Mouse (Mus musculus): ENCODE results near the gene Ano10. TPM values are rescaled to one million over a fixed set of nuclear protein-coding genes. Genes with fewer than 3 reads are reported as not detected.
A peak's percentile ranks its signal among the peaks of the same experiment; 100 is the strongest.

The Ano10 gene
- total and polyA plus RNA-seq, 3 experiments: 3.2 to 26.8 (median 8.3) TPM

DNA sequence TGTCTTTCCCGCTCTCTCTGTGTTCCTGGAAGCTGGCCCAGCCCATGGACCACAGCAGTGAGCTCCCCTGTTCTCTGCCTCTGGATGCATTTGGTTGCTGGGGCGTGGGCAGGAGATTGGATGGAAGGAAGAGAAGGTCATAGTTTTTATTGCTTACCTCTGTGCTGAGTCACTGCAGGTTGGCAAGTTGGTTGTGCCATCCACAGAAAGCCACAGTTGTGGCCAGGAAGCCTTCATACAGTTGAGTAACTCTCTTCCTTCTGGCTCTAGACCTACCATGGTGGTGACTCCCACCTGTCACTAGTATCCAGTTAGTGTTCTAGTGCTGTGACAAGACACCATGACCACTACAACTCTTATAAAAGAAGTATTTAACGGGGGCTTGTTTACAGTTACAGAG lies 11.1 kb upstream of the Ano10 start:
- Histone ChIP-seq H3K9me3 (replicated peaks) (no peaks in the 10 kb centered on the region), H3K27me3 (ENCODE audit: insufficient read depth, low read length) (no peaks in the 10 kb centered on the region), H3K36me3 (replicated peaks) (no peaks in the 10 kb centered on the region), H3K4me1 (ENCODE audit: insufficient read depth, low read depth, low read length) (peaks cover 29% of the 10 kb centered on the region), H3K4me3 (ENCODE audit: low read depth, low read length) (no peak overlapping the region)
- ATAC-seq (ENCODE audit: extremely low read depth, insufficient number of reproducible peaks, low FRiP score, poor library complexity, severe bottlenecking) (no peak), DNase-seq (ENCODE audit: low spot score) (no peak)
- TF ChIP-seq POLR2AphosphoS5 (IDR thresholded peaks at IDR 0.05; ENCODE audit: insufficient replicate concordance, low read depth, low read length) (no peak), CTCF (IDR thresholded peaks at IDR 0.05; ENCODE audit: low read depth, low read length) (no peak), GATA1 (IDR thresholded peaks at IDR 0.05; ENCODE audit: borderline replicate concordance, low read length) (no peak), GATA2 (IDR thresholded peaks at IDR 0.05; ENCODE audit: borderline replicate concordance, low read depth, low read length) (no peak), TAL1 (conservative IDR thresholded peaks at IDR 0.05; ENCODE audit: low read depth, low read length) (no peak)

DNA sequence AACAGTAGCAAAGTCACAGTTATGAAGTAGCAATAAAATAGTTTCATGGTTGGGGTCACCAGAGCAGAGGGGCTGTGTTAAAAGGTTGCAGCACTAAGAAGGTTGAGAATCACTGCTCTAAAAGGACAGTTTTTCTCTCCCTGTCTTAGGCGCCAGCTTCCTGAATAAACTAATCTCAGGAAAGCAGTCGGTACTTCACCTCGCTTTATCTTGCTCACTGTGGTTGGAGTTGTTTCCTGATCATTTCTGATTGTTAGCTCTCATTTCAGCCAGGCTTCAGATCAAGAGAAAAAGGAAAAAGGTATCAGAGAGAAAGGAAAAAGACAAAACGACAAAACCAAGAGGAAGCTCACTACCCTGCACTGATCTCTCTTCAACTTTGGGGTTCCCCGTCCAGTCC lies 1.9 kb upstream of the Ano10 start:
- no peak for ATAC-seq (ENCODE audit: extremely low read depth, insufficient number of reproducible peaks, low FRiP score, poor library complexity, severe bottlenecking)
- Histone ChIP-seq H3K4me3 (ENCODE audit: low read depth, low read length) (no peak overlapping the region), H3K9me3 (replicated peaks) (no peaks in the 10 kb centered on the region), H3K4me1 (ENCODE audit: insufficient read depth, low read depth, low read length) (peaks cover 32% of the 10 kb centered on the region), H3K36me3 (replicated peaks) (no peaks in the 10 kb centered on the region), H3K27me3 (ENCODE audit: insufficient read depth, low read length) (no peaks in the 10 kb centered on the region; the same call in 1 of the 2 replicates)
- TF ChIP-seq POLR2AphosphoS5 (IDR thresholded peaks at IDR 0.05; ENCODE audit: insufficient replicate concordance, low read depth, low read length) (no peak), TAL1 (conservative IDR thresholded peaks at IDR 0.05; ENCODE audit: low read depth, low read length) (no peak), GATA2 (IDR thresholded peaks at IDR 0.05; ENCODE audit: borderline replicate concordance, low read depth, low read length) (no peak), CTCF (IDR thresholded peaks at IDR 0.05; ENCODE audit: low read depth, low read length) (no peak), GATA1 (IDR thresholded peaks at IDR 0.05; ENCODE audit: borderline replicate concordance, low read length) (no peak)
- DNase-seq (ENCODE audit: low spot score): no peak

DNA sequence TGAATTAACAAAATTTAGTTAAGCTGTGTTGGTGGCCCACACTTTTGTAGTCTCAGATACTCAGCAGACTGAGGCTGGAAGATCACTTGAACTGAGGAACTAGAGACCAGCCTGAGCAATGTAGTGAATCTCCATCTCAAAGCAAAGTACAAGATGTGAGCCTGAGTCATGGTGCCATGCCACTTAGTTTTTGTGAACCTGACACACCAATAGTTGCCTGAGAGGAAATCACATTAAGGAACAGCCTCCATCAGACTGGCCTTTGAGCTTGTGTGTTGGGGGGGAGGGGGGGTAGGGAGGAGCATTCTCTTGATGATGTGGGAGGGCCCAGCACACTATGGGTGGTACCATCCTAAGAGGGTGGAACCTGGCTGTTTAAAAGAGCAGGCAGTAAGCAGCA lies 1.2 kb upstream of the Ano10 start:
- TF ChIP-seq GATA1 (IDR thresholded peaks at IDR 0.05; ENCODE audit: borderline replicate concordance, low read length): no peak
- TF ChIP-seq GATA2 (IDR thresholded peaks at IDR 0.05; ENCODE audit: borderline replicate concordance, low read depth, low read length): no peak
- TF ChIP-seq CTCF (IDR thresholded peaks at IDR 0.05; ENCODE audit: low read depth, low read length): no peak
- TF ChIP-seq POLR2AphosphoS5 (IDR thresholded peaks at IDR 0.05; ENCODE audit: insufficient replicate concordance, low read depth, low read length): no peak
- no peak for TF ChIP-seq TAL1 (conservative IDR thresholded peaks at IDR 0.05; ENCODE audit: low read depth, low read length)
- H3K4me3 ChIP-seq (ENCODE audit: low read depth, low read length): no peak overlapping the region
- H3K36me3 ChIP-seq (replicated peaks): no peaks in the 10 kb centered on the region
- no peaks in the 10 kb centered on the region for H3K9me3 ChIP-seq (replicated peaks)
- no peak for ATAC-seq (ENCODE audit: extremely low read depth, insufficient number of reproducible peaks, low FRiP score, poor library complexity, severe bottlenecking)
- H3K4me1 ChIP-seq (ENCODE audit: insufficient read depth, low read depth, low read length): peaks cover 32% of the 10 kb centered on the region
- H3K27me3 ChIP-seq (ENCODE audit: insufficient read depth, low read length): no peaks in the 10 kb centered on the region; the same call in 1 of the 2 replicates
- no peak for DNase-seq (ENCODE audit: low spot score)

DNA sequence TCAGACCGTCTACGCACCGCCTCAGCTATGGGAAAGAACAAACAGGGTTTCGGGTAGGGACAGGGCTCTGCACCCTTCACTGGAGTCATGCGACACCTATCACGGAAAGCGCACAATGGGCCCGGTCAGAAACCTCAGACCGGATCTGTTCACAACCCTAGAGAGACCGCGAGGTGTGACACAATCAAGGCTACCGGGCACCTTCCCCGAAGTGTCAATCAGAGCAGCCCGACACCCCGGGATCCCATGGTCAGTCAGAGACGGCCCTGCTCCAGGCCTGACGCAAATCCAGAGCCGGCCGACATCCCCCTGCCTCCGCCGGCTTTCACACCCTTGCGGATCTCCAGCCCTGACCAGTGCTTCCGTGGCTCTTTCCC lies 370 bp downstream of the Ano10 start:
- Histone ChIP-seq H3K4me1 (ENCODE audit: insufficient read depth, low read depth, low read length) (peaks cover 36% of the 10 kb centered on the region), H3K36me3 (replicated peaks) (no peaks in the 10 kb centered on the region), H3K4me3 (ENCODE audit: low read depth, low read length) (peak overlapping the region; percentile 81), H3K9me3 (replicated peaks) (no peaks in the 10 kb centered on the region), H3K27me3 (ENCODE audit: insufficient read depth, low read length) (no peaks in the 10 kb centered on the region; the same call in 1 of the 2 replicates)
- TF ChIP-seq GATA1 (IDR thresholded peaks at IDR 0.05; ENCODE audit: borderline replicate concordance, low read length) (no peak), TAL1 (conservative IDR thresholded peaks at IDR 0.05; ENCODE audit: low read depth, low read length) (no peak), CTCF (IDR thresholded peaks at IDR 0.05; ENCODE audit: low read depth, low read length) (no peak), POLR2AphosphoS5 (IDR thresholded peaks at IDR 0.05; ENCODE audit: insufficient replicate concordance, low read depth, low read length) (no peak), GATA2 (IDR thresholded peaks at IDR 0.05; ENCODE audit: borderline replicate concordance, low read depth, low read length) (no peak)
- DNase-seq (ENCODE audit: low spot score) (no peak), ATAC-seq (ENCODE audit: extremely low read depth, insufficient number of reproducible peaks, low FRiP score, poor library complexity, severe bottlenecking) (no peak)

DNA sequence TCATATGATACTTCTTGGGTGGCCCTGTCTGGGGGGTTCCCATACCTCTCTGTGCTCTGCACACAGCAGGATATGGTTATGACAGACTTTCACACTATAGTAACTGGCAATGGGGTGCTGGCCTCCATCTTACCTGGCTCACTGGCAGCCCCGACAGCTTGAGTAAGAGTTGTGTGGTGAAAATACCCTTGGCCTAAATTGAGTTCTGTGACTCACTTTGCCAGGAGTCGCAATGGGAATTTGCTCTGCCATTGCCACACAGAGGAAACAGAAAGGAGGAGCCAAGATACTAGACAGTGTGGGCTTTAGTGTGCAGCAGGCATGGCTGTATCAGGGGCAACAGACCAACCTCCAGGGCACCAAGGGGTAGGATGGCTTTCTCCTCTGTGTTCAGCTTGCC lies 4.0 kb downstream of the Ano10 start:
- Histone ChIP-seq H3K4me1 (ENCODE audit: insufficient read depth, low read depth, low read length) (peaks cover 33% of the 10 kb centered on the region), H3K27me3 (ENCODE audit: insufficient read depth, low read length) (no peaks in the 10 kb centered on the region; the same call in 1 of the 2 replicates), H3K4me3 (ENCODE audit: low read depth, low read length) (no peak overlapping the region), H3K9me3 (replicated peaks) (no peaks in the 10 kb centered on the region), H3K36me3 (replicated peaks) (peaks cover 2% of the 10 kb centered on the region)
- no peak for TF ChIP-seq TAL1 (conservative IDR thresholded peaks at IDR 0.05; ENCODE audit: low read depth, low read length)
- TF ChIP-seq POLR2AphosphoS5 (IDR thresholded peaks at IDR 0.05; ENCODE audit: insufficient replicate concordance, low read depth, low read length): no peak
- no peak for TF ChIP-seq CTCF (IDR thresholded peaks at IDR 0.05; ENCODE audit: low read depth, low read length)
- no peak for TF ChIP-seq GATA2 (IDR thresholded peaks at IDR 0.05; ENCODE audit: borderline replicate concordance, low read depth, low read length)
- TF ChIP-seq GATA1 (IDR thresholded peaks at IDR 0.05; ENCODE audit: borderline replicate concordance, low read length): no peak
- DNase-seq (ENCODE audit: low spot score) (no peak), ATAC-seq (ENCODE audit: extremely low read depth, insufficient number of reproducible peaks, low FRiP score, poor library complexity, severe bottlenecking) (no peak)

DNA sequence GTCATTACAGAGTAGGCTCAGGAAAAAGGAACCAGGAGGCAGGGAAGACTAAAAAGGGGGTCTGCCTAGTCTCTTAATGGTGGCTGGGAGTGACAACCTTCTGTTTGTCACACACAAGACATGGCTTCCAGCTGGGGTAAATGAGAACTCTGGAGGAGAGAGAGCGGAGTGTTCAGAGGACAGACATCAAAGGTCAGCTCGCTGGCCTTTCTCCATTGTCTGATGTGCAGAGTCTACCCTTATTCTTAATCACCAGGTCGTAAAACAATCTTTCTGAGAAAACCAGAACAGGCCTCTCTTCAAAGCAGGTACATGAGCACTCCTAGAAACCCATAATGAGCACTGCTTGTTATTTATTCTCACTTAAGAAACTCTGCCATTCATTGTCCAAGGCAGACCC lies 5.8 kb downstream of the Ano10 start:
- H3K4me1 ChIP-seq (ENCODE audit: insufficient read depth, low read depth, low read length): peaks cover 24% of the 10 kb centered on the region
- H3K9me3 ChIP-seq (replicated peaks): no peaks in the 10 kb centered on the region
- H3K36me3 ChIP-seq (replicated peaks): peaks cover 2% of the 10 kb centered on the region
- ATAC-seq (ENCODE audit: extremely low read depth, insufficient number of reproducible peaks, low FRiP score, poor library complexity, severe bottlenecking) (no peak), DNase-seq (ENCODE audit: low spot score) (no peak)
- TF ChIP-seq TAL1 (conservative IDR thresholded peaks at IDR 0.05; ENCODE audit: low read depth, low read length) (no peak), GATA2 (IDR thresholded peaks at IDR 0.05; ENCODE audit: borderline replicate concordance, low read depth, low read length) (no peak), CTCF (IDR thresholded peaks at IDR 0.05; ENCODE audit: low read depth, low read length) (no peak), GATA1 (IDR thresholded peaks at IDR 0.05; ENCODE audit: borderline replicate concordance, low read length) (no peak), POLR2AphosphoS5 (IDR thresholded peaks at IDR 0.05; ENCODE audit: insufficient replicate concordance, low read depth, low read length) (no peak)
- H3K27me3 ChIP-seq (ENCODE audit: insufficient read depth, low read length): no peaks in the 10 kb centered on the region; the same call in 1 of the 2 replicates
- no peak overlapping the region for H3K4me3 ChIP-seq (ENCODE audit: low read depth, low read length)

Measured in G1E (cell line).